Mouse (Mus musculus): ENCODE results near the gene D630045J12Rik. TPM values are rescaled to one million over a fixed set of nuclear protein-coding genes. Genes with fewer than 3 reads are reported as not detected.

Gene D630045J12Rik
- total RNA-seq, 1 experiment from 2014 or later: 2.2 TPM

DNA sequence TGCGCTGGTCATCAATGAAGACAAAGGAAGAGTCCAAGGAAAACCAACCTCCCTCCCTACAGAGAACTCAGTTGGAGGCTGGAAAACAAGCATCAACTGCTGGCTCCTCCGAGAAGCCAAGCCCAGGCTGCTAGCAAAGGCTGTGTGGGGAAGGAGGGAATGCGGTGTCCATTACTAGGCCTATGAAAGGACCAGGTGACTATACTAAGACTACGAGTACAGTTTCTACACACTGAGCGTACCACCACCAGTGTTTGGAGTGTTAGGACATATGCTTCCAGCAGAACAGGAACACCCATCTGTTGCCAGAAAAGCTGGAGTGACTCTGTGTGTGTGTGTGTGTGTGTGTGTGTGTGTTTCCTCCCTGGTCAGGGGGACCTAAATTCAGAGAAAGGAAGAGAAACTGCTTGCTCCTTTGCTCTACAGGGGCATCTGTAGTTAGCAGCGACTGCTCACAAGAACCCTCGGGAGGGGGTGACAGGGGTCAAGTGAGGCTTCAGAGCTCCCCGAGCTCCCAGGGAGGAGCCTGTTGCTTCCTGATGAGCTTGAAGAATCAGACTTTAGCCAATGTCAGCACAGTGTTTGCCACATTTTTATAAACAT is 108.2 kb downstream of the D630045J12Rik start:
- ATAC-seq (replicated peaks; ENCODE audit: low read depth, poor library complexity, severe bottlenecking): peak; percentile 47; the same call in 1 of the 2 replicates

DNA sequence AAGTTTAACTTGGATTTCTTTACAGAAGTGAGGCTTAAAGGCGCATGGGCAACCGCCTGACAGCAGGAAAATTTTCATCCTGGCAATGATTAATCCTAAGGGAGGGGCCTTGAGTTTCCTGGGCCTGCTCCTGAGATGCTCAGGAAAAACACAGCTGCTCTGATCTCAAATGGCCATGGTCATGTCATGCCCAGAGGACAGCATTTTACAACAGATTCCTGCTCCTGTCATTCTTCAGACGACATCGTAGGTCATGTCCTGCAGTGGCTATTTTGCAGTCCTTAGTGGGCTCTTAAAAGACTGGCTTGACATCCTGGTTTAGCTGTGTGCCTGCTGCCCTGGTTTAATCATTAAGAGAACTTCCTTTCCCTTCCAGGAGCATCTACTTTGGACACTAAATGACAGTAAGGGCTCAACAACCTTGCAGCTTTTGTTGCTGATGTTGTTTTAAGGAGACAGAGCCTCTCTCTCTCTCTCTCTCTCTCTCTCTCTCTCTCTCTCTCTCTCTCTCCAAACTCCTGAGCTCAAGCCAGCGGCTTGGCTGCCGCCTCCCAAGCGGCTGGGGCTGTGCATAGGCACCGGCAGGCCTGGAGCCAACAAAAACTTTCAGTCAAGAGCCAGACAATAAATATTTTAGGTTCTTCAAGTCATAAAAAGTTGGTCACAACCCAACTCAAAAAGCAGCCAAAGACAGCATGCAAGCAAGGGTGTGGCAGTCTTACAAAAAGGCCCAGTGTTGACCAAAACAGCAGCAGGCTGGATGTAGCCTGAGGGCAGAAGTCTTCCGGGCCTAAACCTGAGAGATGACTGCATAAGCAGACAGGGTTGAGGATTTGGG is 109.4 kb downstream of the D630045J12Rik start:
- no peak for ATAC-seq (replicated peaks; ENCODE audit: low read depth, poor library complexity, severe bottlenecking)

DNA sequence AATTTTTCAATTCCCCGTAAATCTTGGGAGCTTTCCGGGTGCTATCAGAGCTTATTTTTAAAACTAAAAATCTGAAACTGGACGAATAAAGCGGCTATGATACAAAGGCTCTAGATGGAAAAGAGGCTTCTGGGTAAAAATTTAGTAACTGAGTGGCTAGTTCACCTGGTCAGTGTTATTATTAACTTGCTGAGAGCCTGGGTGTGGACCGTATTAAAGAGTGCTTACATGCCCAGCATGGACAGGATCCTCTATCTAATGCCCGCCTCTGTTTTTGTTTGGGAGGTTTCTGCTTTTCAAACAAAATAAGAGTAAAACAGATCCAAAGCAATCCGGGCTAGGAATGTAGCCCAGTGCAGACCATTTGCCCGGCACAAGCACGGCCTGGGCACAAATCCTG is 113.4 kb downstream of the D630045J12Rik start:
- ATAC-seq (replicated peaks; ENCODE audit: low read depth, poor library complexity, severe bottlenecking): no peak

GRCm38 (mm10) chr6:38139086-38139485 is 114.7 kb downstream of the D630045J12Rik start:
- no peak for ATAC-seq (replicated peaks; ENCODE audit: low read depth, poor library complexity, severe bottlenecking)

DNA sequence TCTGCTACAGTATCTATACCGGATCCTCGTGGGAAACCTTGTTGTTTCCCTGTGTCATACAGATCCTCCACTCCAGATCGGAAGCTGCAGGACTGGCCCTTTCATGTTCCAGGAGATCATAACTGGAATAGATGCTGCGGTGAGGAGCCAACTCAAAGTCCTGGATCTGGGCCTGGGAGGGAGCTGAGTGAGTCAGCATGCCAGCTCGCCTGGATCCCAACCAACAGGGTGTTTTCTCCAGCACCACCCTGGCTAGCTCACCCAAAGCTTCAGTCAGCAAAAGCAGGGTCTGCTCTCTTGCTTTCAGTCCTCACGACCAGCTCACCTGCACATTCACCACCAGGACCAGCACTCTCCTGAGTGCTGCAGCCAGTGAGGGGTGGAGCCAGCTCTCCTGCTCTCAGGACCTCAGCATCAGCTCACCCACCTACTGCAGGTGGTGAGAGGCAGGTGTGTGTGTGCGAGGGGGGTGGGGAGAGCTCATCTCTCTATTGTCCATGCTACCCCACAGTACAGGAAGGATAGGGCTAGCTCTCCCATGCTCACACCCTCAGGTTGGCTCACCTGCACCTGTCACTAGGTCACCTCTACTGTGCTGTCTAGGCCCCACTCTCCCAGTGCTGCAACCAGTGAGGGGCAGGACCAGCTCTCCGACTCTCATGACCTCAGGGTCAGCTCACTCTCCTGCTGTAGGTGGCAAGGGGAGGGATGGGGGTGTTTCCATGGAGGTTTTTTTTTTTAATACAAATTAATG is 118.8 kb downstream of the D630045J12Rik start:
- ATAC-seq (replicated peaks; ENCODE audit: low read depth, poor library complexity, severe bottlenecking): no peak

GRCm38 (mm10) chr6:38131801-38132231 is 122.0 kb downstream of the D630045J12Rik start:
- no peak for ATAC-seq (replicated peaks; ENCODE audit: low read depth, poor library complexity, severe bottlenecking)

DNA sequence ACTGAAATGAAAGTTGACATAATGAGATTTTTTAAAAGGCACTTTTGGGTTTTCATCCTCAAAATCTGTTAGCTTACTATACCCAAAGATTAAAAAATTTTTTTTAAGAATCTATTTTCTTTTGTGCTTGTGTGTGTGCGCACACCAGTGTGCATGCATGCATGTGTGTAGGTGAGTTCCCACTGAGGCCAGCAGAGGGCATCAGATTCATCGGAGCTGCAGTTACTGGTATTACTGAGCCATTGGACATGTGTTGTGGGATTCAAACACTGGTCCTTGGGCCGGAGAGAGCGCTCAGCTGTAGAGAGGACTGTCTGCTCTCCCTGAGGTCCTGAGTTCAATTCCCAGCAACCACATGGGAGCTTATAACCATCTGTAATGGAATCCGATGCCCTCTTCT is 123.9 kb downstream of the D630045J12Rik start:
- ATAC-seq (replicated peaks; ENCODE audit: low read depth, poor library complexity, severe bottlenecking): no peak

GRCm38 (mm10) chr6:38128115-38128514 is 125.7 kb downstream of the D630045J12Rik start:
- ATAC-seq (replicated peaks; ENCODE audit: low read depth, poor library complexity, severe bottlenecking): no peak

GRCm38 (mm10) chr6:38125462-38125861 is 128.3 kb downstream of the D630045J12Rik start:
- ATAC-seq (replicated peaks; ENCODE audit: low read depth, poor library complexity, severe bottlenecking): no peak

GRCm38 (mm10) chr6:38124882-38125281 is 128.9 kb downstream of the D630045J12Rik start:
- no peak for ATAC-seq (replicated peaks; ENCODE audit: low read depth, poor library complexity, severe bottlenecking)

GRCm38 (mm10) chr6:38124207-38124835 is 129.5 kb downstream of the D630045J12Rik start, which contains the start of gene Atp6v0a4:
Atp6v0a4 (minus strand) TSS chr6:38124586.
- no peak for ATAC-seq (replicated peaks; ENCODE audit: low read depth, poor library complexity, severe bottlenecking)

DNA sequence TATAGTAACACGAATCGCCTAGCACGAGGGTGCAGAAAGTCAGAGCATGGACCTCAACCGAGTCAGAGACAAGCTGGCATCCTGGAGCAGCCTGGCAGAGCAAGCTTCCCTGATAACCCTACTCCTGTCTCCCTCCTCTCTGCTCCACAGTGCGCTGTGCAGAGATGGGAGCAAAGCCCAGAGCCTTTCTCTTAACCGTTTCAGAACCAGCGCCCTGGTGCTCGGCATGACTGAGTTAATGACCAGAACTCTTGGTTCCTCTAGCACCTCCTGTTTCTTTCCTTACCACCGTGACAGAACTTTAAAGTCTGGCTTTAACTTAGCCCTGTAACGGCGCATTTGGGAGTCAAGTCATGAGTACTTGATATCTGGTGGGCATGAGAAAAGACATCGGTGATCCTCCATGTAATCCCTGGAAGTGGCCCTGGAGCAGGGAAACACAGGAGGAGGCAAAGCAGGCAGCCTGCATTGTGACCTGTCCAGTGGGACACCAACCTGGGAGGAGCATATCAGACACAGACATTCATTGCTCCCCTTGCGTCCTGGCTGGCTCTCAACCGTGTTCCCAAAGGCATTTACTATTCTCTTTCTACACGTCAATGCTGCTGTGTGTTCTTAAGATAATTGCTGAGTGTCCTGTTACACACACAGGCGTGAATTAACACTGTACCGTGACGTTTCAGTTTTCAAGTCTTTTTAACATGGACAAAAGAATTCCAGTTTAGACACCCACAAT is 130.2 kb downstream of the D630045J12Rik start:
- no peak for ATAC-seq (replicated peaks; ENCODE audit: low read depth, poor library complexity, severe bottlenecking)

DNA sequence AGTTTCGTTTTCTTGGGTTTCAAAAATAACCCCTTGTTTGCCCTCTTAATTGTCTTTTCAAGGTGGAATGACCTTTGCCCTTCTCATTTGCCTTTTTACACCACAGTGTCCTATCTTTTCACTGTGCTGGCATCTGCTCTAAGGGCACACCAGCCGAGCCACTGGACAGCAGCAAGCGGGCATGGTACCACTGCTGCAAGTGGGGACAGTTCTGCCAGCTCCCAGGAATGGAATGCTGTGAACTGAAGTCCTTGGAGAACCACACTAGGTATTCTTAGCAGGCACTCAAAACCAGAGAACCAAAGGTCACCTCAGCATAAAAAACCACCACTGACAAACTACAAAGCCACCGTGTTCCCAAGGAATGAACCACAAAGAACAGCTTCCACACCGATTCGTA is 131.0 kb downstream of the D630045J12Rik start:
- no peak for ATAC-seq (replicated peaks; ENCODE audit: low read depth, poor library complexity, severe bottlenecking)

GRCm38 (mm10) chr6:38121843-38122242 is 132.0 kb downstream of the D630045J12Rik start:
- no peak for ATAC-seq (replicated peaks; ENCODE audit: low read depth, poor library complexity, severe bottlenecking)

- no peak for ATAC-seq (replicated peaks; ENCODE audit: low read depth, poor library complexity, severe bottlenecking)
Observed at GRCm38 (mm10) chr6:38120681-38121371, 133.0 kb downstream of the D630045J12Rik start.

DNA sequence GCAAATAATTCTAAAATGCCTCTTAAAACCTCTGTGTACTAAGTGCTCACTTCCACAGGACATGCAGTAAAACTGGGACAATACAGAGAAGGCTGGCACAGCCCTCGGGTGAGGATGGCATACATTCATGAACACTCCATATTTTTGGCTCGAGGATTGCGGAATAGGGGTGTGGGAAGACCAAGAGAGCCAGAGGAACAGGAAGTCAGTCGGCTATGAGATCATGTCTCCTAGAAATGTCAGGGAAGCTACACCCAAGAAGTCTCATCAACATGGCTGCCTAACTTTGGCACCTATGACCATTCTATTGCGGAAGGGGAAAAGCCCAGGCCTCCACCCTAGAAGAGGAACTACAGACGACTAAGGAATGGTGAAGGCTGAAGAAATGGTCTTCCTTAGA is 135.5 kb downstream of the D630045J12Rik start:
- ATAC-seq (replicated peaks; ENCODE audit: low read depth, poor library complexity, severe bottlenecking): no peak

GRCm38 (mm10) chr6:38116107-38116770 is 137.6 kb downstream of the D630045J12Rik start:
- ATAC-seq (replicated peaks; ENCODE audit: low read depth, poor library complexity, severe bottlenecking): no peak

- no peak for ATAC-seq (replicated peaks; ENCODE audit: low read depth, poor library complexity, severe bottlenecking)
Observed at GRCm38 (mm10) chr6:38110859-38111258, 142.9 kb downstream of the D630045J12Rik start.
